Mouse (Mus musculus) liver, embryonic 16.5 days (tissue): ENCODE data around the gene Prlr. TPM values are rescaled to one million over a fixed set of nuclear protein-coding genes. Genes with fewer than 3 reads are reported as not detected.

ENCODE experiments used
- ATAC-seq: fragments of 200-750 bp; cut with Nextera tagmentation; 2 replicates; pipeline ENCODE4 v1.8.0; 2017; ENCODE audit warnings: low read depth, mild to moderate bottlenecking, moderate number of reproducible peaks, moderate library complexity
- H3K27ac ChIP-seq: fragments of 300-500 bp; sonication (generic); 2 replicates; pipeline ENCODE4 v1.5.1; 2014; ENCODE audit warnings: mild to moderate bottlenecking, low read length
- H3K27me3 ChIP-seq: fragments of 300-500 bp; sonication (generic); 2 replicates; pipeline ENCODE4 v1.6.1; 2014; ENCODE audit warnings: low read depth, low read length, mixed read lengths; ENCODE audit not compliant: control insufficient read depth, insufficient read depth
- H3K36me3 ChIP-seq: fragments of 300-500 bp; sonication (generic); 2 replicates; pipeline ENCODE4 v1.6.1; 2014; ENCODE audit warnings: mild to moderate bottlenecking; ENCODE audit not compliant: control insufficient read depth, insufficient read depth
- H3K4me1 ChIP-seq: fragments of 300-500 bp; sonication (generic); 2 replicates; pipeline ENCODE4 v1.6.1; 2014; ENCODE audit warnings: low read depth, low read length, mixed read lengths; ENCODE audit not compliant: control insufficient read depth
- H3K4me2 ChIP-seq: fragments of 300-500 bp; sonication (generic); 2 replicates; pipeline ENCODE4 v1.6.1; 2014; ENCODE audit warnings: low read depth, low read length, mixed read lengths
- H3K4me3 ChIP-seq: fragments of 300-500 bp; sonication (generic); 2 replicates; pipeline ENCODE4 v1.5.1; 2014; ENCODE audit warnings: low read depth, mild to moderate bottlenecking, low read length
- H3K9ac ChIP-seq: fragments of 300-500 bp; sonication (generic); 2 replicates; pipeline ENCODE4 v1.6.1; 2014; ENCODE audit warnings: low read depth, low read length
- H3K9me3 ChIP-seq: fragments of 300-500 bp; sonication (generic); replicated peaks from 2 replicates; pipeline ENCODE4 v1.6.1; 2016; ENCODE audit warnings: low read length; ENCODE audit not compliant: control insufficient read depth
- WGBS: fragments of 180-500 bp; shearing (Covaris S2); extraction: QIAGEN DNeasy Blood & Tissue Kit; methylation state at CpG from one replicate; pipeline ENCODE4 v1.1.7; 2014; ENCODE audit not compliant: insufficient replicate concordance; 5-methylcytosine and 5-hydroxymethylcytosine counted together
- polyA plus RNA-seq: library from polyadenylated mRNA; unstranded; fragments of >200 nt; fragmentation: Nextera tagmentation; extraction: Ambion mirVana; gene quantifications from 2 replicates; pipeline ENCODE4 v1.2.1, GENCODE M21; 2015

Gene Prlr
- polyA plus RNA-seq, 1 experiment from 2014 or later, result 0.44 TPM

DNA sequence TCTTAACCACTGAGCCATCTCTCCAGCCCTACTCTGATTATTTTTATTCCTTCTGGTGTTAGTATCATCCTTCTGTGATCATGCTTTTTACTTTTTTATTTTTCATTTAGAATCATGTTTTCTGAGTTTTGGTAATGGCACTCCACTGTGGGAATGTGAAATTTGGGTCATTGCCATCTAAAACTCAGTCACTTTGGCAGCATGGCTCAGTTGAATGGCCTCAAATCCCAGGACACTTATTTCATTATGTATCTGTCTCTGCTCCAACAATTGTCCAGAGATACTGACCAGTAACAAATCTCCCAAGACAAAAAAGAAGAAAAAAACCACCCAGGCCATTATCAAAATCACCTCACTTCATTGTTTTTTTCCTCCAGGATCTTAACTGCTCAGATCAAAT lies 65.2 kb downstream of the Prlr start:
- no peak for ATAC-seq
- H3K4me2 ChIP-seq, result no peak overlapping the region
- H3K27ac ChIP-seq, result no peak overlapping the region
- no peaks in the 10 kb centered on the region for H3K36me3 ChIP-seq
- H3K4me1 ChIP-seq, result no peaks in the 10 kb centered on the region
- H3K27me3 ChIP-seq, result no peaks in the 10 kb centered on the region
- no peak overlapping the region for H3K9ac ChIP-seq
- H3K9me3 ChIP-seq, result no peaks in the 10 kb centered on the region
- H3K4me3 ChIP-seq, result no peak overlapping the region

DNA sequence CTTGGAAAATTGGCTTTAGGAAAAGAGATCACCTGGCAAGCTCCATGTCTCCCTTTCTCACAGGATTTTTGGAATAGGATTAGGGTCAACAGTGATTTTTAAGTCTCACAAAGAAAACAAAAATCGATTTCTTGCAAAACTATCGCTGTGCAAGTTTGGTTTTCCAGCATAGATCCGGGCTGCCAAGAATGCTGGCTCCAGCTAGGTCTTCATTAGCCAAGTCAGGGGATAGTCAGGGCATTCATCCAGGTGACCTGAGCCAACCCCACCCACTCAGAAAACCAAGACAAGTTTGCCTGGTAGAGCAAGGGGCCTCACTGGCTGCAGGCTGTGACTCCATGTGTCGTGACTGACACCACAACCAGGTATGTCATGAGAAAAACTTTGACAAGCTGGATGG lies 72.2 kb downstream of the Prlr start:
- Histone ChIP-seq H3K4me2 (no peak overlapping the region), H3K4me3 (no peak overlapping the region), H3K9ac (no peak overlapping the region), H3K9me3 (no peaks in the 10 kb centered on the region), H3K27me3 (no peaks in the 10 kb centered on the region), H3K27ac (no peak overlapping the region), H3K36me3 (no peaks in the 10 kb centered on the region), H3K4me1 (no peaks in the 10 kb centered on the region)
- ATAC-seq, result no peak
- WGBS, result 64% methylated on average over 4 of the region's 4 CpGs

DNA sequence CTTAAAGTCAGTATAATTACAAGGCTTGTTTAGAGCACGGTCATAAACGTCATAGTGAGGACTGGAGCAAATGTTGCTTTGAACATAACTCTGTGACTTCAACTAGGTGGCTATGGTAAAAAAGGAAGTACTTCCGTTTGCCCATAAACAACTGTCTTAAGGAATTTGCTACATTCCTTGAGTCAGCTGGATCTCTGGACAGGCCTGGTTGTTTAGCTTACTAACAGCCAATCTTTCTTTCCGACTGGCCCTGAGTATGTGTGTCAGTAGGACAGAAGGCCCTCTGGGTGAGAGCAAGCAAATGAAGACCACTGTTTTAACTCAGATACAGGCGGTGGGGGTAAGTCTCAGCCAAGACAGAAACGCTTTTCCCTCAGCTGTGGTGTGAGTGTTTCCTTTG lies 73.7 kb downstream of the Prlr start:
- no peaks in the 10 kb centered on the region for H3K9me3 ChIP-seq
- H3K27ac ChIP-seq, result no peak overlapping the region
- H3K27me3 ChIP-seq, result no peaks in the 10 kb centered on the region
- no peak overlapping the region for H3K4me3 ChIP-seq
- no peak for ATAC-seq
- no peaks in the 10 kb centered on the region for H3K4me1 ChIP-seq
- H3K9ac ChIP-seq, result no peak overlapping the region
- no peaks in the 10 kb centered on the region for H3K36me3 ChIP-seq
- no peak overlapping the region for H3K4me2 ChIP-seq
- 52% methylated on average over 6 of the region's 6 CpGs for WGBS

DNA sequence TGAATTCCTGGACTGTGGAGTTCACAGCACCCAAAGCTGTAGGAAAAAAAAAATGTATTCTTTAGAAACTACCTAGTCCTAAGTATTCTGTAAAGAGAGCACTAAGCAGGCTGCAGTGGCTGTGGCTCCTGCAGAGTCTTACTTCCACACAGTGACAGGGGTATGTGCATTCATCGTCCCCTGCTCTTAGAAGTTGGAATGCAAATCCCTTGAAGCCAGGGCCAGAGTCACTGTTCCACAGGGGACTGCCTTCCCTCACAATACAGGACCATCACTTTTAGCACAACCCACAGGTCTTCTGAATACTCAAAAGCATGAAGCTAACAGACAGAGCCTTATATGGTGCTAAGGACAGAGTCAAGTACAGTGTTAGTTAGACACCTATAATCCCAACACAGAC lies 75.5 kb downstream of the Prlr start:
- Histone ChIP-seq H3K27ac (no peak overlapping the region), H3K36me3 (no peaks in the 10 kb centered on the region), H3K4me2 (no peak overlapping the region), H3K4me3 (no peak overlapping the region), H3K9ac (no peak overlapping the region), H3K4me1 (no peaks in the 10 kb centered on the region), H3K27me3 (no peaks in the 10 kb centered on the region), H3K9me3 (no peaks in the 10 kb centered on the region)
- 75% methylated on average over 1 of the region's 1 CpGs for WGBS
- no peak for ATAC-seq

DNA sequence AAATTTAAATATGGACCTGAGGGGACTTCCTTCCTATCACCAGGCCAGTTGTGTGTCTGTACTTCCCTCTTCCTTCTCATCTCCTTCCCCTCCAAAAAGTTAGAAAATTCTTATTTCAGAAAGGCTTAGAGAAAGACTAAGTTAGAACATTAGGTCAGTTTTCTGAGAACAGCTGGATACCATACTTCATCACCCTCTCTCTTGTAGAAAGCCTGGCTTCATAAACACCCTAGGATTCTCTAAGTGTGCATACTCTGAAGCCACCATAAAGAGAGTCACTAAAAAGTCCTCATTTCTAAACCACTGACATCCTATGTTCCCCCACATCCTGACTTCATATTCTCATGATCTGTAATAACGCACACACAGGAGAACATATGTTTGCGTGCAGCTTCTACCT lies 85.2 kb downstream of the Prlr start:
- no peaks in the 10 kb centered on the region for H3K36me3 ChIP-seq
- H3K4me3 ChIP-seq, result no peak overlapping the region
- H3K9ac ChIP-seq, result no peak overlapping the region
- no peaks in the 10 kb centered on the region for H3K9me3 ChIP-seq
- ATAC-seq, result no peak
- H3K27me3 ChIP-seq, result no peaks in the 10 kb centered on the region
- no peaks in the 10 kb centered on the region for H3K4me1 ChIP-seq
- no peak overlapping the region for H3K4me2 ChIP-seq
- WGBS, result 74% methylated on average over 2 of the region's 2 CpGs
- H3K27ac ChIP-seq, result no peak overlapping the region

DNA sequence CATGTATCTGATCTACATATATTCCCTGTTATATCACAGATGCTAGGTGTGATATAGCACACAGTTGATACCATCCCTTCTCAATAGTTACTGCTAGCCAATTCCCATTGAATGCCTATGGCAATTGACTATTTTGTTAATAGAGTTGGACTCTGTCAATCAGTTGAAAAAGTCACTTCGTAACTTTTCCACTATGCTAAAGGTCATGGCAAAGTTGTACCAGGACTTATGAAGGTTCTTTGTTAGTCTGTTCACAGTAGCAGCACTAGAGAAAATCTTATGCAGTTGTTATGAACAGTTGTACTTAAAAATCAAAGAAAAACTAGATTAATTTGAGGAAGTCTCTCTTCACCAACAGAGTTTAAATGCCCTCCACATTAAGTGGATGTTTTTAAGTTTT lies 85.6 kb downstream of the Prlr start:
- H3K4me3 ChIP-seq, result no peak overlapping the region
- no peak overlapping the region for H3K4me2 ChIP-seq
- H3K9ac ChIP-seq, result no peak overlapping the region
- ATAC-seq, result no peak
- H3K27me3 ChIP-seq, result no peaks in the 10 kb centered on the region
- no peaks in the 10 kb centered on the region for H3K4me1 ChIP-seq
- no peaks in the 10 kb centered on the region for H3K36me3 ChIP-seq
- H3K9me3 ChIP-seq, result no peaks in the 10 kb centered on the region
- H3K27ac ChIP-seq, result no peak overlapping the region
- WGBS, result 50% methylated on average over 1 of the region's 1 CpGs

DNA sequence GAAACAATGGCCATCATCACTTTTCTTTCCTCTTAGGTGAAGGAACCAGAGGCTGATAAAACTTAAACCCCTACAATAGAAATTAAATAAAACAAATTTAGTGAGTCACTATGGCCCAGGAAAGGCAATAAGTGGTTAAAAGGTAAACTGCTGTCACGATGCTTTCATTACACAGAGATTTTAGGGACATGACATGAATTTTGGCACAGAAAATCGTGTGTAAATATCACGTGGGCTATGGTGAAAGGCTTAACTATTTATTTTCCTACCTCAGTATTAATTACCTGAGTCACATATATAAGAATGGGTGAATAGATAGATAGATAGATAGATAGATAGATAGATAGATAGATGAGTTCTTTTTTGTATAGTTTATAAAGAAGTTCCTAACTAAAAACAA lies 86.4 kb downstream of the Prlr start:
- no peaks in the 10 kb centered on the region for H3K4me1 ChIP-seq

DNA sequence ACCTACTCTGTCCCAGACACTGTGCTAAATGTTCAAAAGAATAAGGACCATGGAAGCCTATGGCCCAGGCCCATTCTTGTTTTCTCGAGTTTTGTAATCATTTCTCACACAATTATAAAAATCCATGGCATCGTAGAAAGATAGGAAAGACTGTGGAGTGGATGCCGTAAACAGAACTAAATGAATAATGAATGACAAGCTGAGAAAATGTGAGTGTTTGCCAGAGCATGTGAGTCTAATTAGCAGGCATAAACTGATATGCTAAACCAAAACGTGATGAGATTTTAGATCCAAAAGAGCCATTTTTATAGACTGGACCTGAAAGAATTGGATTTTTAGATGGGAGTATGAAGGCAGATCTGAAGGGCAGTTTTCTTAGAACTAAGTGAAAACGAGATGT lies 87.8 kb downstream of the Prlr start:
- no peaks in the 10 kb centered on the region for H3K27me3 ChIP-seq
- 67% methylated on average over 5 of the region's 5 CpGs for WGBS

More for the DNA sequence above, 86.4 kb downstream of the Prlr start:
- no peak for ATAC-seq
- H3K9ac ChIP-seq, result no peak overlapping the region
- no peaks in the 10 kb centered on the region for H3K27me3 ChIP-seq
- H3K27ac ChIP-seq, result no peak overlapping the region
- H3K4me2 ChIP-seq, result no peak overlapping the region
- H3K36me3 ChIP-seq, result no peaks in the 10 kb centered on the region
- H3K9me3 ChIP-seq, result no peaks in the 10 kb centered on the region
- H3K4me3 ChIP-seq, result no peak overlapping the region
- WGBS, result 57% methylated on average over 3 of the region's 3 CpGs

DNA sequence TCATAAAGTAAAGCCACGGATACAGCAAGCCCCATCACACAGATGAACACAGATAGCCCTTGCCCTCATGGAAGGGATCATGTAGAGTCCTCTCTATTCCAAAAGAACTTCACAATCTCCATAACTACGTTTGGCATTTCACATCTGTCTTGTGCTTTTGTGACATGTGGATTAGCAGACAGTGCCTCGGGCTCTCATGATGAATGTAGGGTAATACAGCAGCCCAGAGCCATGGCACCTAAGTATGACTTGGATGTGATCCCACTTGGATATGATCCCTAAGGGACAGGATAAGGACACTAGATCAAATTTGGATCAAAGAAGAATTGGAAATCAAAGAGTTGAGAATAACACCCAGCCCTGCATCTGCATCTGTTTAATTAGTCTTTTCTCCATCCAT lies 90.2 kb downstream of the Prlr start:
- Histone ChIP-seq H3K4me3 (no peak overlapping the region), H3K9me3 (no peaks in the 10 kb centered on the region), H3K27ac (no peak overlapping the region), H3K36me3 (no peaks in the 10 kb centered on the region), H3K27me3 (no peaks in the 10 kb centered on the region), H3K4me2 (no peak overlapping the region), H3K4me1 (no peaks in the 10 kb centered on the region), H3K9ac (no peak overlapping the region)
- 36% methylated on average over 3 of the region's 3 CpGs for WGBS
- no peak for ATAC-seq

More for the DNA sequence above, 87.8 kb downstream of the Prlr start:
- Histone ChIP-seq H3K9me3 (no peaks in the 10 kb centered on the region), H3K4me1 (no peaks in the 10 kb centered on the region), H3K36me3 (no peaks in the 10 kb centered on the region), H3K9ac (no peak overlapping the region), H3K27ac (no peak overlapping the region), H3K4me3 (no peak overlapping the region), H3K4me2 (no peak overlapping the region)
- no peak for ATAC-seq

DNA sequence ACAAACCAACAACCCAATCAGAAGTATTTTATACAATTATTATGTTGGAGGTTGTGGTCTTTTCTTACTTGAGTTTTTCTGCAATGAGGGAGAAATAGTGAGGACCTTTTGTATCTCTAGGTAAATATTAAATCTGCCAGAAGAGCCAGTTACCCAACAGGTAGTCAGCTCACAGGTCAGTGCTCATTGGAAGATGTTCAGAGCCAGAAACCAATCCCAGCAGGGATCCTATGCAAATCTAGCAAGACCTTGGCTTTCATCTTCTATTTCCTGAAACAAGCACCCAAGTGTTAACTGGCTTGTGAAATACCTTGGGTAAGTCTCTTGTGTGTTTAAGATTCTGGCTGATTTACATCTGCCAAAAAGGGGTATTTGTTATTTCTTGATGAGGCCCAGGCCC lies 99.3 kb downstream of the Prlr start:
- no peak overlapping the region for H3K9ac ChIP-seq
- no peaks in the 10 kb centered on the region for H3K4me1 ChIP-seq
- no peak overlapping the region for H3K4me2 ChIP-seq
- no peak for ATAC-seq
- no peaks in the 10 kb centered on the region for H3K9me3 ChIP-seq
- H3K27ac ChIP-seq, result no peak overlapping the region
- H3K4me3 ChIP-seq, result no peak overlapping the region
- no peaks in the 10 kb centered on the region for H3K27me3 ChIP-seq
- H3K36me3 ChIP-seq, result no peaks in the 10 kb centered on the region
